Comparison of ENCODE assay signal across 9 mouse cellular contexts in the genomic region with DNA sequence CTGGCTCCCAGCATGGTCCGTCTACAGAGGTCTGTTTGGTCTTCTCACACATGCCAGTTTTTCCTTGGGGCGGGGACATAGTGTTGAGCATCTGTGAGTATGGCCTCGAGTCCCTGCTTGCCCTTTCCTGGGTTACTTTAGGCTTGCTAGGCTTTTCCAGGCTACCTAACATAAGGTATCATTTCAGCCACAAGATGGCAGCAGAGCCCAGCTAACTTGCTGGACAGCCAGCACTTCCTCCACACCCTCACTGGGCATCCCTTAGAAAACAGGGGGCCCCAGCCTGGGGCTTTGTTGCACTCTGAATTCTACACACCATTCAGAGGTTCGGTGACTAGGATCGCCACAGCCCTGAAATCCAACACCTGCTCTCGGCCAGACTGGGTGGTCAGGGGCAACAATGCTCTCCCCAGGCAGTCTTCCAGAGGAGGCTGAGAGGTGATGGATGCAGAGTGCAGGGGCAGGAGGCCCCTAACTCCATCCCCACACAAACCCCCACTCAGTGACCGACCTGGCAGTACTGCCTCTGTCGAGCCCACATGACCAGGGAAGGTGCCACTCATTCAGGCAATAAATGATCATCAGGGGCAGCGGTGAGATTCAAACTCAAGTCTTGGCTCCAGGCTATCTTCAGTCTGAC. TPM values are rescaled to one million over a fixed set of nuclear protein-coding genes. Genes with fewer than 3 reads are reported as not detected.
A peak's percentile ranks its signal among the peaks of the same experiment; 100 is the strongest.
DNase-seq lines count a peak whose midpoint lies in the region; ATAC-seq and TF ChIP-seq lines count a peak whose summit lies in the region.
"Had no signal": no experiment of that assay in that cellular context is flagged by ENCODE, and none has a peak within 500 bp of the region (broad histone marks: within the 10 kb centered on the region; RNA-seq: fewer than 3 reads in every experiment).

No protein-coding gene starts in this region.

- no peak overlapping the region for H3K9ac ChIP-seq in ES-E14 (ENCODE audit: insufficient read depth, low read depth, low read length, poor library complexity, severe bottlenecking)
- H3K9ac ChIP-seq in forebrain, embryonic 14.5 days (ENCODE audit: low read length), result no peak overlapping the region
- no peak overlapping the region for H3K9ac ChIP-seq in hindbrain, embryonic 12.5 days
- H3K9ac ChIP-seq in lung, postnatal 0 days (replicated peaks; ENCODE audit: low read depth), result no peak overlapping the region
- H3K9ac ChIP-seq: heart, embryonic 13.5 days had no signal

- no peak overlapping the region for H3K27ac ChIP-seq in ES-E14 (ENCODE audit: insufficient read depth, low read depth, low read length, poor library complexity, severe bottlenecking)
- H3K27ac ChIP-seq in forebrain, embryonic 14.5 days (ENCODE audit: low read depth, low read length), result no peak overlapping the region
- no peak overlapping the region for H3K27ac ChIP-seq in hindbrain, embryonic 12.5 days
- H3K27ac ChIP-seq in lung, postnatal 0 days (ENCODE audit: low read length), result no peak overlapping the region
- H3K27ac ChIP-seq: heart, embryonic 13.5 days had no signal

- peak; percentile 90 for TF ChIP-seq CTCF in lung, postnatal 0 days (IDR thresholded peaks at IDR 0.05)

- H3K36me3 ChIP-seq in ES-E14 (ENCODE audit: control insufficient read depth, insufficient read depth, low read length, poor library complexity, severe bottlenecking), result no peaks in the 10 kb centered on the region; the same call in 1 of the 2 replicates
- no peaks in the 10 kb centered on the region for H3K36me3 ChIP-seq in forebrain, embryonic 14.5 days (ENCODE audit: control insufficient read depth, insufficient read depth, low read length)
- no peaks in the 10 kb centered on the region for H3K36me3 ChIP-seq in hindbrain, embryonic 12.5 days
- no peaks in the 10 kb centered on the region for H3K36me3 ChIP-seq in lung, postnatal 0 days (ENCODE audit: insufficient read depth, low read length)
- H3K36me3 ChIP-seq: heart, embryonic 13.5 days had no signal

- ATAC-seq in cerebellum, adult (ENCODE audit: insufficient number of reproducible peaks, low FRiP score, low TSS enrichment), result peak; percentile 74
- ATAC-seq in forebrain, embryonic 14.5 days, result peak; percentile 84
- ATAC-seq in hindbrain, embryonic 12.5 days (ENCODE audit: low FRiP score), result peak; percentile 70
- ATAC-seq in lung, postnatal 0 days, result peak; percentile 67

- in situ Hi-C loops in ES-E14 (cut with MboI; ENCODE audit: low sequenced_read_pairs in 2 of 2, unreplicated experiment in 2 of 2), result no loop called here

- WGBS in forebrain, embryonic 14.5 days, result 16% methylated on average over 9 of the region's 9 CpGs
- WGBS in hindbrain, embryonic 12.5 days, result 22% methylated on average over 9 of the region's 9 CpGs
- 21% methylated on average over 9 of the region's 9 CpGs for WGBS in lung, postnatal 0 days

- no peak overlapping the region for H3K4me3 ChIP-seq in ES-E14 (ENCODE audit: insufficient read depth in 1 of 2, low read depth in 1 of 2, low read length in 2 of 2, poor library complexity in 1 of 2, severe bottlenecking in 1 of 2)
- H3K4me3 ChIP-seq in forebrain, embryonic 14.5 days (ENCODE audit: low read depth, low read length), result no peak overlapping the region
- H3K4me3 ChIP-seq in hindbrain, embryonic 12.5 days, result no peak overlapping the region
- H3K4me3 ChIP-seq in lung, postnatal 0 days (ENCODE audit: low read depth, low read length), result no peak overlapping the region
- H3K4me3 ChIP-seq: heart, embryonic 13.5 days had no signal

- DNase-seq in ES-E14 (ENCODE audit: low read depth, low spot score), result peak; percentile 77
- peak; percentile 94 for DNase-seq in forebrain, embryonic 14.5 days (ENCODE audit: low spot score)
- peak; percentile 76 for DNase-seq in layer of hippocampus, adult 9-10 months (ENCODE audit: low spot score)
- peak; percentile 84 for DNase-seq in lung, postnatal 0 days (ENCODE audit: low spot score)
- peak; percentile 96 for DNase-seq in retina, embryonic 14.5 days (ENCODE audit: low spot score)
- DNase-seq in urinary bladder, postnatal 10 days (ENCODE audit: low spot score), result peak; percentile 37

- TF ChIP-seq EP300 in lung, postnatal 0 days (IDR thresholded peaks at IDR 0.05), result no peak

- H3K9me3 ChIP-seq in ES-E14 (ENCODE audit: control insufficient read depth, insufficient read depth, low read depth, low read length), result no peaks in the 10 kb centered on the region
- no peaks in the 10 kb centered on the region for H3K9me3 ChIP-seq in forebrain, embryonic 14.5 days (replicated peaks; ENCODE audit: control insufficient read depth, low read length)
- H3K9me3 ChIP-seq in hindbrain, embryonic 12.5 days (replicated peaks), result no peaks in the 10 kb centered on the region
- no peaks in the 10 kb centered on the region for H3K9me3 ChIP-seq in lung, postnatal 0 days (ENCODE audit: low read length)
- H3K9me3 ChIP-seq: heart, embryonic 13.5 days had no signal

- H3K4me1 ChIP-seq in ES-E14 (ENCODE audit: control insufficient read depth in 2 of 2, insufficient read depth in 2 of 2, low read length in 2 of 2, poor library complexity in 1 of 2), result peaks cover 2 to 22% of the 10 kb centered on the region in 2 experiments
- no peaks in the 10 kb centered on the region for H3K4me1 ChIP-seq in forebrain, embryonic 14.5 days (ENCODE audit: control insufficient read depth, insufficient read depth, low read length)
- H3K4me1 ChIP-seq in hindbrain, embryonic 12.5 days, result peaks cover 11% of the 10 kb centered on the region
- no peaks in the 10 kb centered on the region for H3K4me1 ChIP-seq in lung, postnatal 0 days (ENCODE audit: insufficient read depth, low read depth, low read length)

- H3K27me3 ChIP-seq in forebrain, embryonic 14.5 days (replicated peaks; ENCODE audit: control insufficient read depth, insufficient read depth, low read length), result no peaks in the 10 kb centered on the region
- H3K27me3 ChIP-seq in hindbrain, embryonic 12.5 days, result no peaks in the 10 kb centered on the region
- no peaks in the 10 kb centered on the region for H3K27me3 ChIP-seq in lung, postnatal 0 days (replicated peaks; ENCODE audit: insufficient read depth, low read length)

- no peak overlapping the region for H3K4me2 ChIP-seq in forebrain, embryonic 14.5 days (ENCODE audit: low read length)
- no peak overlapping the region for H3K4me2 ChIP-seq in hindbrain, embryonic 12.5 days (replicated peaks)
- no peak overlapping the region for H3K4me2 ChIP-seq in lung, postnatal 0 days (replicated peaks; ENCODE audit: low read depth, low read length)
- H3K4me2 ChIP-seq: heart, embryonic 13.5 days had no signal

TF ChIP-seq in ES-E14, 5 proteins besides CTCF, POLR2A, EP300 and RAD21:
- TF ChIP-seq HCFC1 (IDR thresholded peaks at IDR 0.05; ENCODE audit: borderline replicate concordance, insufficient read depth, low read length), result no peak
- no peak for TF ChIP-seq MAFK (IDR thresholded peaks at IDR 0.05; ENCODE audit: insufficient read depth, low read depth, low read length)
- peak; percentile 82; the same call in 1 of the 2 replicates for TF ChIP-seq ZC3H11A (IDR thresholded peaks at IDR 0.05; ENCODE audit: borderline replicate concordance, low read depth, low read length)
TF ChIP-seq in ES-E14: peak in this region for 1.

RNA-seq across cellular contexts. Expression of a gene that starts 14.3 kb away (rescaled TPM):
- total RNA-seq in ES-E14 (2012; rRNA removed), result 2.7 TPM in 2 replicates
- polyA plus RNA-seq in forebrain, embryonic 14.5 days (2014; fragmentation: Nextera tagmentation; extraction: Ambion mirVana), result 5.7 and 8.5 TPM in 2 replicates
- polyA plus RNA-seq in hindbrain, embryonic 12.5 days (2016; fragmentation: Nextera tagmentation; extraction: Ambion mirVana), result 10.4 and 10.9 TPM in 2 replicates
- polyA plus RNA-seq in lung, postnatal 0 days (2015; fragmentation: Nextera tagmentation; extraction: Ambion mirVana), result 5.7 and 6.4 TPM in 2 replicates

RNA-seq across cellular contexts. Expression of a gene that starts 55.2 kb away (rescaled TPM):
- total RNA-seq in ES-E14 (2012; rRNA removed), result not detected in 2 replicates
- not detected in 2 replicates for polyA plus RNA-seq in forebrain, embryonic 14.5 days (2014; fragmentation: Nextera tagmentation; extraction: Ambion mirVana)
- polyA plus RNA-seq in hindbrain, embryonic 12.5 days (2016; fragmentation: Nextera tagmentation; extraction: Ambion mirVana), result not detected in 2 replicates
- polyA plus RNA-seq in lung, postnatal 0 days (2015; fragmentation: Nextera tagmentation; extraction: Ambion mirVana), result 0.21 and 0.46 TPM in 2 replicates
- polyA plus RNA-seq: heart, embryonic 13.5 days had no signal

Comparison
In these comparisons a context has a peak if more than half of its experiments do, and no peak if none do; other contexts are left out.
1. DNase-seq: peak in every context shown above with its lines; median percentile 96 in retina, embryonic 14.5 days; 94 in forebrain, embryonic 14.5 days; 84 in lung, postnatal 0 days; 77 in ES-E14; 76 in layer of hippocampus, adult 9-10 months; 37 in urinary bladder, postnatal 10 days.